Mouse (Mus musculus) midbrain, embryonic 14.5 days (tissue): Measurements from ENCODE around the gene Arhgap30. TPM values are rescaled to one million over a fixed set of nuclear protein-coding genes. Genes with fewer than 3 reads are reported as not detected.
A peak's percentile ranks its signal among the peaks of the same experiment; 100 is the strongest.

ENCODE experiments used
- ATAC-seq: fragments of 200-750 bp; cut with Nextera tagmentation; 2 replicates; pipeline ENCODE4 v1.8.0; 2017; ENCODE audit warnings: moderate number of reproducible peaks, moderate library complexity; ENCODE audit not compliant: low FRiP score, low TSS enrichment
- DNase-seq: peaks from one replicate; pipeline ENCODE4 v3.0.0-alpha.2; 2015
- H3K27ac ChIP-seq: fragments of 300-500 bp; sonication (generic); replicated peaks from 2 replicates; pipeline ENCODE4 v1.5.1; 2014; ENCODE audit warnings: mild to moderate bottlenecking, low read depth, low read length, moderate library complexity
- H3K27me3 ChIP-seq: fragments of 300-500 bp; sonication (generic); 2 replicates; pipeline ENCODE4 v1.6.1; 2014; ENCODE audit warnings: low read length, control low read depth, mixed read lengths; ENCODE audit not compliant: control insufficient read depth, insufficient read depth
- H3K36me3 ChIP-seq: fragments of 300-500 bp; sonication (generic); 2 replicates; pipeline ENCODE4 v1.6.1; 2014; ENCODE audit warnings: low read length, control low read depth; ENCODE audit not compliant: control insufficient read depth, insufficient read depth
- H3K4me1 ChIP-seq: fragments of 300-500 bp; sonication (generic); 2 replicates; pipeline ENCODE4 v1.6.1; 2014; ENCODE audit warnings: mild to moderate bottlenecking, antibody characterized with exemption, low read length, control low read depth; ENCODE audit not compliant: control insufficient read depth, insufficient read depth
- H3K4me2 ChIP-seq: fragments of 300-500 bp; sonication (generic); 2 replicates; pipeline ENCODE4 v1.6.1; 2014; ENCODE audit warnings: mild to moderate bottlenecking, low read length, moderate library complexity
- H3K4me3 ChIP-seq: fragments of 300-500 bp; sonication (generic); replicated peaks from 2 replicates; pipeline ENCODE4 v1.5.1; 2014; ENCODE audit warnings: low read depth, low read length
- H3K9ac ChIP-seq: fragments of 300-500 bp; sonication (generic); replicated peaks from 2 replicates; pipeline ENCODE4 v1.6.1; 2014; ENCODE audit warnings: mild to moderate bottlenecking, low read length, moderate library complexity
- H3K9me3 ChIP-seq: fragments of 300-500 bp; sonication (generic); 2 replicates; pipeline ENCODE4 v1.6.1; 2016; ENCODE audit warnings: low read length, control low read depth, mixed read lengths; ENCODE audit not compliant: control insufficient read depth
- WGBS: fragments of 180-500 bp; shearing (Covaris S2); extraction: QIAGEN DNeasy Blood & Tissue Kit; methylation state at CpG from one replicate; pipeline ENCODE4 v1.1.7; 2014; 5-methylcytosine and 5-hydroxymethylcytosine counted together
- polyA plus RNA-seq: library from polyadenylated mRNA; unstranded; fragments of >200 nt; fragmentation: Nextera tagmentation; extraction: Ambion mirVana; gene quantifications from 2 replicates; pipeline ENCODE4 v1.2.1, GENCODE M21; 2014

Gene Arhgap30
- polyA plus RNA-seq, 1 experiment from 2014 or later: 0.42 TPM

DNA sequence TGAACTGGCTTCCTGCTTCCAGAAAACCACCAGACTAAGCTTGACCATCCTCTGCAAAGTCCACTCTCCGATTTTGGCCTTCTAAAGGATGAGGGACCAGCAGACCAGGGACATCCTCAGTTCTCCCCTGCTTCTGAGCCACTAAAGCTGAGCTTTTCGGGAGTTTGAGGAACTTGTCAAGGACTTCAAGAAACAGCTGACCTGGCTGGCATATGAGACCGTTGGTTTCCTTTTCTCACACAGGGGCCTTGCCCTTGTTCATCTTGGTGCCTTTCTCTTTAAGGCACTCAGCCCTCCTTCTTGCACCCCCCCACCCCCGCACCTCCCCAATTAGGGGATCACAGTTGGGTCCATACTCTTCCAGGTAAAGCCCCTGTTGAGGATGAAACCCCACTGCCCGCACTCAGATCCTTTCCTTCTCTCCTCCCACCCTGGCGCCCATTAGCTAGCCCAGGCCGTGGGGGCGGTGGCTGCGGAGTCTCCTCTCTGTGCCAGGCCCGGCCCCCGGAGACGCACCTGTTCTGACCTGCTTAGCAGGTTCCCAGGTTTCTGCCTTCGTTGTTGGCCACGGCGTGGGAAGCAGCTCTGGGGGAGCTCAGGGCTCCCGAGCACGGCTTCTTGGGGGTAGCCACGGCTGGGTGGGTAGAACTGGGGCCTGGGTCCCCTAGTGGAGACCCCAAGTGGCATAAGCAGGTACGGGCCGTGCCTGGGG, 18.8 kb upstream of the Arhgap30 start, which contains the start of gene Nectin4:
Nectin4 (plus strand) TSS at position 255 of the 712 bp plus-strand sequence.
- no peak for DNase-seq
- Histone ChIP-seq H3K36me3 (no peaks in the 10 kb centered on the region), H3K4me1 (no peaks in the 10 kb centered on the region), H3K27me3 (no peaks in the 10 kb centered on the region), H3K9me3 (no peaks in the 10 kb centered on the region), H3K9ac (no peak within 1 kb of the TSS), H3K4me2 (no peak within 1 kb of the TSS), H3K27ac (no peak within 1 kb of the TSS), H3K4me3 (no peak within 1 kb of the TSS)
- ATAC-seq: no peak
- 45% methylated on average over 20 of the region's 20 CpGs for WGBS

DNA sequence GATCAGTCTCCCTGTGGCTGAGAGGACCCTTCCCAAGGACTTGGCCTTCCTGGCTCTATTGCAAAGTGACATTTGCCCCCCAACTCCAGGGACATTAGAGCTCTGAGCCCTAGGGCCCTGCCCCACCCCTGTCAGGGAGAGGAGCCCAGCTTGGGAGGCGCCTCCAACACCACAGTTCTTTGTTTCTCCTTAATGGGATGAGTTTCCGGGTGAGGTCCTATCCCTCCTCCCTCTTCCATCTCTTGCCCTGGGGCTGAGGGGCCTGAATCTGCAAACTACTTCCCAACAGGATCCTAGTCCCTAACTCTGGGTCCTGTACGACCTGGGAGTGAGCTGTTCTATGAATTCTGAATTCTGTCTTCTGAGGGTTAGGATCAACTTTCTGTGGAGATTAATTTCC, 15.9 kb upstream of the Arhgap30 start:
- Histone ChIP-seq H3K36me3 (no peaks in the 10 kb centered on the region), H3K9me3 (no peaks in the 10 kb centered on the region), H3K27me3 (no peaks in the 10 kb centered on the region), H3K9ac (no peak overlapping the region), H3K4me3 (no peak overlapping the region), H3K4me1 (no peaks in the 10 kb centered on the region), H3K4me2 (no peak overlapping the region), H3K27ac (no peak overlapping the region)
- 52% methylated on average over 3 of the region's 3 CpGs for WGBS
- DNase-seq: no peak
- no peak for ATAC-seq

GRCm38 (mm10) chr1:171373946-171374345, 14.8 kb upstream of the Arhgap30 start:
- ATAC-seq (no peak), DNase-seq (no peak)
- no peaks in the 10 kb centered on the region for H3K36me3 ChIP-seq

GRCm38 (mm10) chr1:171375646-171376097, 13.1 kb upstream of the Arhgap30 start:
- 51% methylated on average over 9 of the region's 9 CpGs for WGBS
- Histone ChIP-seq H3K4me1 (peaks cover 7% of the 10 kb centered on the region), H3K36me3 (no peaks in the 10 kb centered on the region), H3K9me3 (no peaks in the 10 kb centered on the region), H3K27ac (no peak overlapping the region), H3K9ac (no peak overlapping the region), H3K4me2 (no peak overlapping the region), H3K27me3 (no peaks in the 10 kb centered on the region), H3K4me3 (no peak overlapping the region)
- DNase-seq (no peak), ATAC-seq (no peak)

More at GRCm38 (mm10) chr1:171373946-171374345, 14.8 kb upstream of the Arhgap30 start:
- H3K9me3 ChIP-seq: no peaks in the 10 kb centered on the region
- no peak overlapping the region for H3K9ac ChIP-seq
- no peaks in the 10 kb centered on the region for H3K4me1 ChIP-seq
- WGBS: 0% methylated on average over 3 of the region's 4 CpGs
- no peak overlapping the region for H3K4me3 ChIP-seq
- no peak overlapping the region for H3K4me2 ChIP-seq
- no peaks in the 10 kb centered on the region for H3K27me3 ChIP-seq
- no peak overlapping the region for H3K27ac ChIP-seq

DNA sequence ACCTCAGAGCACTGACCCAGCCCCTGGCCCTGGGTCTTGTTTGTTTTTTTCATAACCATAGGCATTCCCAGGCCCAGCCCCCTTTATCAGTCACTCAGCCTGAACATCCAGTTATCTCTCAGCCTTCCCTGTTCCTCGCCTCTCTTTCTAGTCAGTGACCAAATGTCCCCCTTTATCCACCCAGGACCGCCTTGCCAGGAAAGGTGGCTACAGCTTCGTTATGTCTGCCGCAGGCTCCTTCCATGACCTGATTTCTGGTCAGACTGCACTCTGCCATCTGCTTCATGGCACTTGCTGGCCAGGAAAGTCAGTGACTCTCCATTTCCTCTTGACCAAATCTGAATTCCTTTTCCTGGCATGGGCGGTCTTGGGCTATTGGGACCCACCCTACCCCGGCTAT, 10.5 kb upstream of the Arhgap30 start:
- Histone ChIP-seq H3K36me3 (no peaks in the 10 kb centered on the region), H3K9ac (no peak overlapping the region), H3K4me1 (peaks cover 7% of the 10 kb centered on the region), H3K4me2 (no peak overlapping the region), H3K27me3 (no peaks in the 10 kb centered on the region), H3K9me3 (no peaks in the 10 kb centered on the region), H3K27ac (no peak overlapping the region), H3K4me3 (no peak overlapping the region)
- ATAC-seq: no peak
- WGBS: 88% methylated on average over 6 of the region's 6 CpGs
- no peak for DNase-seq

DNA sequence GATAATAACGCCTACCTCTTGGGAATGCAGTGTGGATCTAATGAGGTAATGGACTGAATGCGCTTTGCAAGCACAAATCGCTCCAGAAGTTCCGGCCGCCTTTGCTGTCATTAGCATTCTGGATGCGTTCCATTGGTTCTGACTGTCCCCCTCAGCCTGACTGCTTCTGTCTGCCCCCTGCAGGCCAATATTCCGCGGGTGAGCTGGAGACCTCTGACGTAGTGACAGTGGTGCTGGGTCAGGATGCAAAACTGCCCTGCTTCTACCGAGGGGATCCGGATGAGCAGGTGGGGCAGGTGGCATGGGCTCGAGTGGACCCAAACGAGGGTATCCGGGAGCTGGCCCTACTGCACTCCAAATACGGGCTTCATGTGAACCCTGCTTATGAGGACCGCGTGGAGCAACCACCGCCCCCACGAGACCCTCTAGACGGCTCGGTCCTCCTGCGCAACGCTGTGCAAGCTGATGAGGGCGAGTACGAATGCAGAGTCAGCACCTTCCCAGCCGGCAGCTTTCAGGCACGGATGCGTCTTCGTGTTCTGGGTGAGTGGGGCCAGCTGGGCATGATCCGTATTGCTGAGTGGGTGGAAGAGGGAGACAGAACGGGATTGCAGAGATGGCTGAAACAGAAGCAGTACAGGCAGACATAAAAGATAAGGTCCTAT, 8.7 kb upstream of the Arhgap30 start:
- peak; percentile 64; the same call in 1 of the 2 replicates for ATAC-seq

DNA sequence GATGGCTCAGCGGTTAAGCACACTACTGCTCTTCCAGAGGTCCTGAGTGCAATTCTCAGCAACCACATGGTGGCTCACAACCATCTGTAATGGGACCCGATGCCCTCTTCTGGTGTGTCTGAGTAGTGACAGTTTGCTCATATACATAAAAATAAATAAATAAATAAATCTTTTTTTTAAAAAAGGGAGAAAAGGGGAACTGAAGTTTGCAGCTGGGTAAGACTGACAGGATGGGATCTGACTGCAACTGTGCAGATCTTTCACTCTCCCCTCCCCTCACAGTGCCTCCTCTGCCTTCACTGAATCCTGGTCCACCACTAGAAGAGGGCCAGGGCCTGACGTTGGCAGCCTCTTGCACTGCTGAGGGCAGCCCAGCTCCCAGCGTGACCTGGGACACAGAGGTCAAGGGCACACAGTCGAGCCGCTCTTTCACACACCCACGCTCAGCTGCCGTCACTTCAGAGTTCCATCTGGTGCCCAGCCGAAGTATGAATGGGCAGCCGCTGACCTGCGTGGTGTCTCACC, 6.6 kb upstream of the Arhgap30 start:
- no peak for ATAC-seq
- Histone ChIP-seq H3K9ac (no peak overlapping the region), H3K4me3 (no peak overlapping the region), H3K27me3 (no peaks in the 10 kb centered on the region), H3K4me1 (peaks cover 7% of the 10 kb centered on the region), H3K4me2 (no peak overlapping the region), H3K9me3 (no peaks in the 10 kb centered on the region), H3K36me3 (no peaks in the 10 kb centered on the region), H3K27ac (no peak overlapping the region)
- DNase-seq: no peak
- WGBS: 90% methylated on average over 11 of the region's 11 CpGs

More for the DNA sequence above, 8.7 kb upstream of the Arhgap30 start:
- Histone ChIP-seq H3K4me2 (peak overlapping the region; percentile 58), H3K36me3 (no peaks in the 10 kb centered on the region), H3K27ac (no peak overlapping the region), H3K27me3 (no peaks in the 10 kb centered on the region), H3K9me3 (no peaks in the 10 kb centered on the region), H3K4me1 (peaks cover 7% of the 10 kb centered on the region), H3K4me3 (peak overlapping the region; percentile 36), H3K9ac (peak overlapping the region; percentile 9; the same call in 1 of the 2 replicates)
- 3% methylated on average over 31 of the region's 31 CpGs for WGBS
- peak; percentile 90 for DNase-seq

GRCm38 (mm10) chr1:171384361-171384760, 4.4 kb upstream of the Arhgap30 start:
- H3K4me1 ChIP-seq: peaks cover 7% of the 10 kb centered on the region
- no peaks in the 10 kb centered on the region for H3K36me3 ChIP-seq
- H3K4me2 ChIP-seq: no peak overlapping the region
- no peak overlapping the region for H3K9ac ChIP-seq
- H3K27me3 ChIP-seq: no peaks in the 10 kb centered on the region
- no peak overlapping the region for H3K27ac ChIP-seq
- no peaks in the 10 kb centered on the region for H3K9me3 ChIP-seq
- WGBS: 68% methylated on average over 9 of the region's 9 CpGs
- DNase-seq (no peak), ATAC-seq (no peak)
- H3K4me3 ChIP-seq: no peak overlapping the region
